Mouse (Mus musculus): ENCODE measurements around the gene Fam161a. TPM values are rescaled to one million over a fixed set of nuclear protein-coding genes. Genes with fewer than 3 reads are reported as not detected.

The Fam161a gene
- polyA plus RNA-seq, 1 experiment = 3.2 TPM

- Histone ChIP-seq H3K4me1 (ENCODE audit: control insufficient read depth, insufficient read depth, low read length) (peaks cover 2% of the 10 kb centered on the region), H3K27me3 (ENCODE audit: control insufficient read depth, insufficient read depth, low read length, poor library complexity, severe bottlenecking) (no peaks in the 10 kb centered on the region), H3K4me3 (ENCODE audit: low read depth, low read length) (no peak overlapping the region), H3K9me3 (replicated peaks; ENCODE audit: control insufficient read depth, insufficient read depth, low read length, poor library complexity, severe bottlenecking) (no peaks in the 10 kb centered on the region), H3K36me3 (ENCODE audit: control insufficient read depth, insufficient read depth, low read length, poor library complexity, severe bottlenecking) (peaks cover 79% of the 10 kb centered on the region), H3K27ac (ENCODE audit: insufficient read depth, low read length) (0 out of 2 replicates have a peak overlapping the region, but pooled peaks have one; percentile 36), H3K9ac (ENCODE audit: low read depth, poor library complexity, severe bottlenecking) (no peak overlapping the region)
- TF ChIP-seq EP300 (IDR thresholded peaks at IDR 0.05; ENCODE audit: insufficient read depth, low read depth, low read length) = no peak
- TF ChIP-seq CTCF (IDR thresholded peaks at IDR 0.05; ENCODE audit: low read depth, low read length) = no peak
- no peak for TF ChIP-seq POLR2A (IDR thresholded peaks at IDR 0.05; ENCODE audit: insufficient read depth, low read length)
Observed at GRCm38 (mm10) chr11:22995461-22995860, 11.9 kb upstream of the Fam161a start.

- H3K36me3 ChIP-seq (ENCODE audit: control insufficient read depth, insufficient read depth, low read length, poor library complexity, severe bottlenecking) = peaks cover 91% of the 10 kb centered on the region
- no peak overlapping the region for H3K9ac ChIP-seq (ENCODE audit: low read depth, poor library complexity, severe bottlenecking)
- no peak overlapping the region for H3K4me3 ChIP-seq (ENCODE audit: low read depth, low read length)
- no peaks in the 10 kb centered on the region for H3K9me3 ChIP-seq (replicated peaks; ENCODE audit: control insufficient read depth, insufficient read depth, low read length, poor library complexity, severe bottlenecking)
- no peaks in the 10 kb centered on the region for H3K27me3 ChIP-seq (ENCODE audit: control insufficient read depth, insufficient read depth, low read length, poor library complexity, severe bottlenecking)
- no peak overlapping the region for H3K27ac ChIP-seq (ENCODE audit: insufficient read depth, low read length)
- TF ChIP-seq CTCF (IDR thresholded peaks at IDR 0.05; ENCODE audit: low read depth, low read length) = no peak
- TF ChIP-seq POLR2A (IDR thresholded peaks at IDR 0.05; ENCODE audit: insufficient read depth, low read length) = no peak
- TF ChIP-seq EP300 (IDR thresholded peaks at IDR 0.05; ENCODE audit: insufficient read depth, low read depth, low read length) = no peak
- peaks cover 2% of the 10 kb centered on the region for H3K4me1 ChIP-seq (ENCODE audit: control insufficient read depth, insufficient read depth, low read length)
Observed at GRCm38 (mm10) chr11:22998308-22998707, 9.0 kb upstream of the Fam161a start.

- no peak for TF ChIP-seq CTCF (IDR thresholded peaks at IDR 0.05; ENCODE audit: low read depth, low read length)
- H3K4me1 ChIP-seq (ENCODE audit: control insufficient read depth, insufficient read depth, low read length) = no peaks in the 10 kb centered on the region
- no peaks in the 10 kb centered on the region for H3K27me3 ChIP-seq (ENCODE audit: control insufficient read depth, insufficient read depth, low read length, poor library complexity, severe bottlenecking)
- no peak overlapping the region for H3K9ac ChIP-seq (ENCODE audit: low read depth, poor library complexity, severe bottlenecking)
- H3K27ac ChIP-seq (ENCODE audit: insufficient read depth, low read length) = no peak overlapping the region; the same call in 1 of the 2 replicates
- H3K36me3 ChIP-seq (ENCODE audit: control insufficient read depth, insufficient read depth, low read length, poor library complexity, severe bottlenecking) = peaks cover 53% of the 10 kb centered on the region
- no peaks in the 10 kb centered on the region for H3K9me3 ChIP-seq (replicated peaks; ENCODE audit: control insufficient read depth, insufficient read depth, low read length, poor library complexity, severe bottlenecking)
- H3K4me3 ChIP-seq (ENCODE audit: low read depth, low read length) = no peak overlapping the region
Observed at GRCm38 (mm10) chr11:23005276-23005675, 2.1 kb upstream of the Fam161a start.

GRCm38 (mm10) chr11:23007166-23007480 lies 208 bp upstream of the Fam161a start:
- peaks cover 34% of the 10 kb centered on the region for H3K36me3 ChIP-seq (ENCODE audit: control insufficient read depth, insufficient read depth, low read length, poor library complexity, severe bottlenecking)
- no peaks in the 10 kb centered on the region for H3K9me3 ChIP-seq (replicated peaks; ENCODE audit: control insufficient read depth, insufficient read depth, low read length, poor library complexity, severe bottlenecking)
- H3K4me3 ChIP-seq (ENCODE audit: low read depth, low read length) = peak overlapping the region; percentile 72
- no peak overlapping the region for H3K9ac ChIP-seq (ENCODE audit: low read depth, poor library complexity, severe bottlenecking)
- TF ChIP-seq POLR2A (IDR thresholded peaks at IDR 0.05; ENCODE audit: insufficient read depth, low read length) (no peak), EP300 (IDR thresholded peaks at IDR 0.05; ENCODE audit: insufficient read depth, low read depth, low read length) (no peak), CTCF (IDR thresholded peaks at IDR 0.05; ENCODE audit: low read depth, low read length) (no peak)
- no peaks in the 10 kb centered on the region for H3K27me3 ChIP-seq (ENCODE audit: control insufficient read depth, insufficient read depth, low read length, poor library complexity, severe bottlenecking)
- no peaks in the 10 kb centered on the region for H3K4me1 ChIP-seq (ENCODE audit: control insufficient read depth, insufficient read depth, low read length)
- H3K27ac ChIP-seq (ENCODE audit: insufficient read depth, low read length) = peak overlapping the region; percentile 73; the same call in 1 of the 2 replicates

- Histone ChIP-seq H3K36me3 (ENCODE audit: control insufficient read depth, insufficient read depth, low read length, poor library complexity, severe bottlenecking) (peaks cover 24% of the 10 kb centered on the region), H3K27ac (ENCODE audit: insufficient read depth, low read length) (peak overlapping the region; percentile 66), H3K9ac (ENCODE audit: low read depth, poor library complexity, severe bottlenecking) (peak overlapping the region; percentile 71), H3K4me1 (ENCODE audit: control insufficient read depth, insufficient read depth, low read length) (no peaks in the 10 kb centered on the region), H3K27me3 (ENCODE audit: control insufficient read depth, insufficient read depth, low read length, poor library complexity, severe bottlenecking) (no peaks in the 10 kb centered on the region), H3K9me3 (replicated peaks; ENCODE audit: control insufficient read depth, insufficient read depth, low read length, poor library complexity, severe bottlenecking) (no peaks in the 10 kb centered on the region), H3K4me3 (ENCODE audit: low read depth, low read length) (peak overlapping the region; percentile 75)
- TF ChIP-seq CTCF (IDR thresholded peaks at IDR 0.05; ENCODE audit: low read depth, low read length) = no peak
- TF ChIP-seq POLR2A (IDR thresholded peaks at IDR 0.05; ENCODE audit: insufficient read depth, low read length) = no peak
- TF ChIP-seq EP300 (IDR thresholded peaks at IDR 0.05; ENCODE audit: insufficient read depth, low read depth, low read length) = 0 out of 2 replicates have a peak, but pooled peaks have one; percentile 15
Observed at GRCm38 (mm10) chr11:23008181-23008823, 971 bp downstream of the Fam161a start.

- H3K4me1 ChIP-seq (ENCODE audit: control insufficient read depth, insufficient read depth, low read length) = no peaks in the 10 kb centered on the region
- TF ChIP-seq CTCF (IDR thresholded peaks at IDR 0.05; ENCODE audit: low read depth, low read length) (no peak), POLR2A (IDR thresholded peaks at IDR 0.05; ENCODE audit: insufficient read depth, low read length) (no peak), EP300 (IDR thresholded peaks at IDR 0.05; ENCODE audit: insufficient read depth, low read depth, low read length) (no peak)
- H3K9ac ChIP-seq (ENCODE audit: low read depth, poor library complexity, severe bottlenecking) = peak overlapping the region; percentile 71
- H3K4me3 ChIP-seq (ENCODE audit: low read depth, low read length) = no peak overlapping the region
- H3K27me3 ChIP-seq (ENCODE audit: control insufficient read depth, insufficient read depth, low read length, poor library complexity, severe bottlenecking) = no peaks in the 10 kb centered on the region
- peaks cover 19% of the 10 kb centered on the region for H3K36me3 ChIP-seq (ENCODE audit: control insufficient read depth, insufficient read depth, low read length, poor library complexity, severe bottlenecking)
- no peak overlapping the region for H3K27ac ChIP-seq (ENCODE audit: insufficient read depth, low read length)
- no peaks in the 10 kb centered on the region for H3K9me3 ChIP-seq (replicated peaks; ENCODE audit: control insufficient read depth, insufficient read depth, low read length, poor library complexity, severe bottlenecking)
Observed at GRCm38 (mm10) chr11:23008824-23009200, 1.5 kb downstream of the Fam161a start.
